Mouse (Mus musculus) hindbrain, embryonic 12.5 days (tissue): ENCODE measurements around the gene Nr6a1. TPM values are rescaled to one million over a fixed set of nuclear protein-coding genes. Genes with fewer than 3 reads are reported as not detected.

Experiments used
- ATAC-seq: fragments of 200-750 bp; cut with Nextera tagmentation; 2 replicates; pipeline ENCODE4 v1.8.0; 2017; ENCODE audit warnings: moderate TSS enrichment; ENCODE audit not compliant: low FRiP score
- H3K27ac ChIP-seq: fragments of 300-500 bp; sonication (generic); 2 replicates; pipeline ENCODE4 v1.5.1; 2016; ENCODE audit warnings: mild to moderate bottlenecking
- H3K27me3 ChIP-seq: fragments of 300-500 bp; sonication (generic); 2 replicates; pipeline ENCODE4 v1.6.1; 2016; ENCODE audit warnings: mild to moderate bottlenecking
- H3K36me3 ChIP-seq: fragments of 300-500 bp; sonication (generic); 2 replicates; pipeline ENCODE4 v1.6.1; 2016; ENCODE audit warnings: mild to moderate bottlenecking
- H3K4me1 ChIP-seq: fragments of 300-500 bp; sonication (generic); 2 replicates; pipeline ENCODE4 v1.6.1; 2016
- H3K4me2 ChIP-seq: fragments of 300-500 bp; sonication (generic); replicated peaks from 2 replicates; pipeline ENCODE4 v1.6.1; 2016; ENCODE audit warnings: mild to moderate bottlenecking
- H3K4me3 ChIP-seq: fragments of 300-500 bp; sonication (generic); 2 replicates; pipeline ENCODE4 v1.5.1; 2016; ENCODE audit warnings: mild to moderate bottlenecking
- H3K9ac ChIP-seq: fragments of 300-500 bp; sonication (generic); 2 replicates; pipeline ENCODE4 v1.6.1; 2016; ENCODE audit warnings: mild to moderate bottlenecking, moderate library complexity
- H3K9me3 ChIP-seq: fragments of 300-500 bp; sonication (generic); replicated peaks from 2 replicates; pipeline ENCODE4 v1.6.1; 2016; ENCODE audit warnings: mild to moderate bottlenecking
- WGBS: fragments of 180-500 bp; shearing (Covaris S2); methylation state at CpG from one replicate; pipeline ENCODE4 v1.1.7; 2016; 5-methylcytosine and 5-hydroxymethylcytosine counted together
- polyA plus RNA-seq: library from polyadenylated mRNA; unstranded; fragments of >200 nt; fragmentation: Nextera tagmentation; extraction: Ambion mirVana; gene quantifications from 2 replicates; pipeline ENCODE4 v1.2.1, GENCODE M21; 2016

The Nr6a1 gene
- polyA plus RNA-seq, 1 experiment from 2014 or later: 3.8 TPM

DNA sequence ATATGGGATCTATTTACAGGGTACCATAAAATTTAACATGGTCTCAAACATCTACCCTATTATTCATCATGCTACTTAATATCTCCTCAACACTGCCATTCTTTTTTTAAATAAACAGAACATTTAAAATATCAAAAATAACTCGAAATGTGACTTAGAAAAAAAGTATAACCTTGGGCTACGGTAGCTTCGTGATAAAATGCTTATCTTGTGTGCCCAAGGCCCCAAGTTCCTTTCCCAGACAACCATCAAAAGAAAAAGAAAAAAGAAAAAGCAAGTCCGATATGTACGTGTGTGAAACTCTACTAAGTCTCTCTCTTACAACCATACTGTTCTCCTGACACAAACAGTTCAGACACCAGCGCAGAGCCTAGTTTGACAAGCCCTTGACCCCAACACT is 92.0 kb downstream of the Nr6a1 start:
- H3K36me3 ChIP-seq: peaks cover 13% of the 10 kb centered on the region
- H3K27ac ChIP-seq: no peak overlapping the region
- ATAC-seq: no peak
- no peaks in the 10 kb centered on the region for H3K27me3 ChIP-seq
- no peak overlapping the region for H3K9ac ChIP-seq
- no peaks in the 10 kb centered on the region for H3K4me1 ChIP-seq
- no peaks in the 10 kb centered on the region for H3K9me3 ChIP-seq
- no peak overlapping the region for H3K4me2 ChIP-seq
- no peak overlapping the region for H3K4me3 ChIP-seq
- 96% methylated on average over 6 of the region's 6 CpGs for WGBS

DNA sequence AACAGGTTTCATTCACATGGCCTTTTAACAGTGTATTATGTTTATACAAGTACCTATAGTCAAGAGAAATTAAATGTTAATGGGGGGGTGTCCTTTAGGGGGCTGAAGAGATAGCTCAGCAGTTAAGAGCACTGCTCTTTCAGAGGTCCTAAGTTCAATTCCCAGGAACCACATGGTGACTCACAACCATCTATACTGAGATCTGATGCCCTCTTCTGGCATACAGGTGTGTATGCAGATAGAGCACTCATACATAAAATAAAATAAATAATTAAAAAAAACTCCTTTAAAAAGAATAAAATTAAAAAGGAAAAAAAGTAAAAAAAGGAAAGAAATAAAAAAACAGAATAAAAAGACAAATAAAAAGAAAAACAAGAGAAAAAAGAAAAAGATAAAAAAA is 95.5 kb downstream of the Nr6a1 start:
- no peak overlapping the region for H3K4me2 ChIP-seq
- H3K4me3 ChIP-seq: no peak overlapping the region
- no peaks in the 10 kb centered on the region for H3K27me3 ChIP-seq
- ATAC-seq: no peak
- H3K27ac ChIP-seq: no peak overlapping the region
- no peaks in the 10 kb centered on the region for H3K9me3 ChIP-seq
- peaks cover 13% of the 10 kb centered on the region for H3K36me3 ChIP-seq
- H3K4me1 ChIP-seq: peaks cover 3% of the 10 kb centered on the region
- H3K9ac ChIP-seq: no peak overlapping the region

DNA sequence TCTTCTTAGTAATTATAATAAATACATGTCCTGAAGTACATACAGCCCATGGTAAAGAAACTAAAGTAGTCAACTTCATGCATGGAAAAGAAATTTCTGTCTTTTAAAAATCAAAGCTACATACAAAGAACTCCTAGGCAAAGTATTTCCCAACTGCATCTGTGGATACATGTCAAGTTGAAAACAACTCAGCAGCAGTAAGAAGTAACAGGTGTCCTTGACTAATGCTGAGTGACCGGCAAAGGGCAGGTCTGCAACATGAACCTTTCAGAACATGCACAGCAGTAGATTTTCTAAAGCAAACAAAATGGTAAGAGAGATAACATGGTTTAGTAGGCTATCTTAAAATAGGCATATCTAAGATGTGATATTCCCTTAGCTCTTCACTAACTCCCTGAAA is 98.0 kb downstream of the Nr6a1 start:
- peaks cover 10% of the 10 kb centered on the region for H3K36me3 ChIP-seq
- no peaks in the 10 kb centered on the region for H3K27me3 ChIP-seq
- H3K27ac ChIP-seq: no peak overlapping the region
- no peak overlapping the region for H3K9ac ChIP-seq
- H3K4me1 ChIP-seq: peaks cover 8% of the 10 kb centered on the region
- no peak overlapping the region for H3K4me3 ChIP-seq
- H3K4me2 ChIP-seq: no peak overlapping the region
- WGBS: 70% methylated on average over 1 of the region's 1 CpGs
- no peaks in the 10 kb centered on the region for H3K9me3 ChIP-seq
- ATAC-seq: no peak

DNA sequence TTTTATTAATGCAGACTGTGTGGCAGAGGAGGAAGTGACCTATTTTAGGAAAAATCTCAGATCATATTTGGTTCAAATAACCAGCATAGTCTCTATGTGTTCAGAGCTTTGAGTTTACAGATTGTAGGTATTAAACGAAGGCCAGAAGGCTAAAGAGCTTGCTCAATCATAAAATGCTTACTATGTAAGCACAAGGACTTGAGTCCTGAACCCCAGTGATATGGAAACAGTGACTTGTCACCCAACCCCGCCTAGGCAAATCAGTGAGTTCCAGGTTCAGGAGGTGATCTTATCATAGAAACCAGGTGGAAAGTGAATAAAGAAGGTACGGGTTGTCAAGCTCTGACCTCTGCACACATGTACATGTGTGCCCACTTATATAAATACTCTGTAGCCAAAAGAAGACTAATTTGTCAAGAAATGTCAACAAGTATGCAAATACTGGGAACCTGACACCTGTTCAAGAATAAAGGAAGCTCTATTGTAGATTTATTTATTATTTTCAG is 99.6 kb downstream of the Nr6a1 start:
- H3K27me3 ChIP-seq: no peaks in the 10 kb centered on the region
- H3K9me3 ChIP-seq: no peaks in the 10 kb centered on the region
- no peak overlapping the region for H3K4me2 ChIP-seq
- no peak overlapping the region for H3K27ac ChIP-seq
- peaks cover 9% of the 10 kb centered on the region for H3K36me3 ChIP-seq
- H3K4me3 ChIP-seq: no peak overlapping the region
- peaks cover 9% of the 10 kb centered on the region for H3K4me1 ChIP-seq
- 85% methylated on average over 3 of the region's 3 CpGs for WGBS
- no peak for ATAC-seq
- no peak overlapping the region for H3K9ac ChIP-seq

DNA sequence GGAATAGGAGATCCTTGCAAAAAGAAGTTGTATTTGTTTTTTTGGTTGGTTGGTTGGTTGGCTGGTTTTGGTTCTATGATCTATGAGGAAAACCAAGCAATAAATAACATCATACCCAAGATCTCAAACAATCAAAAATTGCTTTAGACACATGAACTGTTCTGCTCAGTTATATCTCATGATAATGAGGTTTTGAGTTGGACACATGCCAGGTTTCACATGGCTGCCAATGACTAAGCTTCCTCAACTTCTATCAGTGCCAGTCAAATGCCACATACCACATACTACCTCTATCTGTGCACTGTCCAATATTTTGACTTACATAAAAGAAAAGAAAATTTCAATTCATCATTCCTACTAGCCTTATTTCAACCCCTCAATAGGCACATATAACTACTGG is 101.3 kb downstream of the Nr6a1 start:
- Histone ChIP-seq H3K9me3 (no peaks in the 10 kb centered on the region), H3K36me3 (peaks cover 5% of the 10 kb centered on the region), H3K27me3 (no peaks in the 10 kb centered on the region), H3K27ac (peak overlapping the region; percentile 23; the same call in 1 of the 2 replicates), H3K4me3 (no peak overlapping the region), H3K4me2 (peak overlapping the region; percentile 36), H3K4me1 (peaks cover 12% of the 10 kb centered on the region), H3K9ac (no peak overlapping the region)
- ATAC-seq: no peak

DNA sequence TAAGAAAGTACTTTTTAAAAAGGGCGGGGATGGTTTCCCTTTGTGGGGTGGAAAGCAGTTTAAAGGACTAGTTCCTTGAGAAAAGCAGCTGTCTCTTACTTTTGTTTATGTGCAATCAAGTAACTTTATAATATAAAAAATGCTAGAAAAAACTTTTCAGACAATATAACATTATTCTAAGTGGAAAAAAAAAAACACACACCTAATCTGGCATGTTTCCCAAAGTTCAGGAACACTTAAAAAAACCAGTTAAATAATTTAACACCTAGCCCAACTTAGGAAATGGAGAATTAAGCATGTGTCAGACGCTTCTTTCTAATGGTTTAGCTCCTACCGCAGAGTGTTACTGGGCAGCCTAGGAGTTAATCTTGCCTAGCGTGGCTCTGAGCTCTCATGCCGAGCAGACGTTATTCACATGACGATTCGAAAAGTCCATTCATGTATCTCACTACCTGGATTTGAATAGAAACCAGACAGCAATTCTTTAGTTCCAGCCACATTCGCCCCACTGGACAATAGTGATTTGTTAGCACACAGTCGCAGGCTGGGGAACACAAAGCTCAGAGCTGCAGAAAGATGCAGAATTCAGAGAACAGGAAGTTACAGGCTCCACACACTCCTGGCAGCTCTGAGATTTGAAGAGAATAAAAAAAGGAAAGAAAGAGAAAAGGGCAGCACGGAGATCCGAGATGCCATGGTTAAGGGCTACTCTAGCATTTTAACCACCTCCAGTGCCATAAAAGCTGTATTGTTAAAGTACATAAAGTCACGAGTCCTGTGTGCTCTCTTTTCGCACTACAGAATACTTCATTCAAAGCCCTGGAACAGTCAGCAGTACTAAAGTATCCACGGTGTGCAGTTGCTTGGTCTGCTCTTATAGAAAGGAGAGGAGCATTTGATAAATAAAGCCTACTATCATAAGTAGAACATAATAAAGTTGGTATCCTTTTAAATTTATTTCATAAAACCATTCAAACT is 102.4 kb downstream of the Nr6a1 start:
- H3K27me3 ChIP-seq: no peaks in the 10 kb centered on the region
- H3K36me3 ChIP-seq: no peaks in the 10 kb centered on the region
- WGBS: 4% methylated on average over 15 of the region's 15 CpGs
- H3K4me1 ChIP-seq: peaks cover 12% of the 10 kb centered on the region
- H3K9ac ChIP-seq: peak overlapping the region; percentile 68
- H3K27ac ChIP-seq: peak overlapping the region; percentile 88
- peak overlapping the region; percentile 52 for H3K4me2 ChIP-seq
- H3K9me3 ChIP-seq: no peaks in the 10 kb centered on the region
- peak overlapping the region; percentile 48 for H3K4me3 ChIP-seq
- peak; percentile 60 for ATAC-seq

DNA sequence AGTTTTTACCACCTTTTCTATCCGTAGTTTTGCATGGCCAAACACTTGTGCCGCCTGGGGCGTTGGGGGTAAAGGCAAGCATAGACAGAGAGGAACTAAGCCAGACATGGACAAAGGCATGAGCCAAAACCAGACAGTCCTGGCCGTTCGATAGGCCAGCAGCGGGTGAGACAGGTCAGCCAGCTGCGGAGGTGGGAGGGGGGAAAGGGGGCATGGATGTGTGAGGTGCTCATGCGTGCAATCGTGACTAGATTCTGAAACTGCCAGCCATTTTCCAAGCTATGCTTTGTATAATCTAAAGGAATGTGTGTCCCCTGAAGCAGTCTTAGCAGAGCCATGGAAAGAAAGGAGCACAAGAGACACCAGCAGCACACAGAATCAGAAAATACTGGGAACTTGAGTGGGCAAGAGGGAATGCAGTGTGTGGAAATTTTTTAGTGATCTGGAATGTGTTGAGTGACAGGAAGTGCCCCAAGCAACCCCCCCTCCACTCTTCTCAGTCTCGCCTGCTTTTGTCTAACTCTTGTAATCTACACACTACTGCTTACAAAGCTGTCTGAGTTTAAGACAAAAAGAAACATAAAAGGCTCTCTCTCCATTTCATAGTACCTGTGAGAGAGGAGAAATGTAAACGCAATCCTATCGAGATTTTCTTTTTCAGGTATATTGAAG is 103.4 kb downstream of the Nr6a1 start:
- H3K4me2 ChIP-seq: peak overlapping the region; percentile 52
- H3K36me3 ChIP-seq: no peaks in the 10 kb centered on the region
- no peaks in the 10 kb centered on the region for H3K27me3 ChIP-seq
- peaks cover 12% of the 10 kb centered on the region for H3K4me1 ChIP-seq
- peak overlapping the region; percentile 96 for H3K27ac ChIP-seq
- peak overlapping the region; percentile 64 for H3K9ac ChIP-seq
- H3K4me3 ChIP-seq: peak overlapping the region; percentile 50
- peak; percentile 88 for ATAC-seq
- no peaks in the 10 kb centered on the region for H3K9me3 ChIP-seq
- 3% methylated on average over 12 of the region's 12 CpGs for WGBS

DNA sequence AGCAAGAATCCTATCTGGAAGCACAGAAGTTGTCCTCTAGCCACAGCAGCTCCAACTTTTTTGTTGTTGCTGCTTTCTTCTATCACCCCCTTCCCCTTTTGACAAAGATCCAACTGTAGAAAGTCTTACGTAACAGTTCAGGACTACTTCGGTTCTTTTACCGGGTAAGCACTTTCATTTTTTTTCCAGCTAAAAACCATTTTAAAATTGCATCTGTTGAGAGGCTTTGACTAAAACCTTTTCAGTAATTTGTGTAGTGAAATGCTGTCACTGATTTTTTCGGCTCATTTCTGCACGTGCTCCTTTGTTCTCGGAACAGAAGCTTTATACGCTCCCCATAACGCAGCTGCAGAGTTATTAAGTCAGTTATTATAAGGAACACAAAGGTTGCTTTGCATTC is 104.1 kb downstream of the Nr6a1 start:
- Histone ChIP-seq H3K27ac (peak overlapping the region; percentile 96), H3K4me3 (peak overlapping the region; percentile 50), H3K9me3 (no peaks in the 10 kb centered on the region), H3K4me1 (peaks cover 12% of the 10 kb centered on the region), H3K4me2 (peak overlapping the region; percentile 52), H3K9ac (peak overlapping the region; percentile 64), H3K36me3 (no peaks in the 10 kb centered on the region), H3K27me3 (no peaks in the 10 kb centered on the region)
- 12% methylated on average over 8 of the region's 8 CpGs for WGBS
- peak; percentile 43; the same call in 1 of the 2 replicates for ATAC-seq

DNA sequence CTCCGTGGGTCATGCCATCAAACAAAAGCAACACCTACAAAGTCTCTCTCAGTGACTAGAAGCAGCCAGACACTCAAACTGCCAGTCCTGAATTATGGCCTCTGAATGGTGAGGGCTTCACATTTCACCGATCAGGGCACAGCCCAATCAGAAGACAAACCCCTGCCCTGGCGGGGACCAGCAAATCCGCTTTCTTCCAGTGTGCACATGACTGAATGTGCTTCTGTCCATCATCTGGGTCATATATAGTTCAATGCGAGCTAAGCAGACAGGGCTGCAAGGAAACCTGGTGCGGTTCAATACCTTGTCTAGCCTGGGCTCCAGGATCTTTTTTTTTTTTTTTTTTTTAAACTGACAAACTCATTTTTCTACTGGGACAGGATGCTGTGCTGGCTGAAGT is 104.5 kb downstream of the Nr6a1 start:
- Histone ChIP-seq H3K4me1 (peaks cover 11% of the 10 kb centered on the region), H3K9me3 (no peaks in the 10 kb centered on the region), H3K9ac (peak overlapping the region; percentile 64), H3K36me3 (no peaks in the 10 kb centered on the region), H3K4me2 (peak overlapping the region; percentile 52), H3K27me3 (no peaks in the 10 kb centered on the region), H3K27ac (peak overlapping the region; percentile 96), H3K4me3 (peak overlapping the region; percentile 50)
- peak; percentile 88 for ATAC-seq
- 5% methylated on average over 6 of the region's 6 CpGs for WGBS

DNA sequence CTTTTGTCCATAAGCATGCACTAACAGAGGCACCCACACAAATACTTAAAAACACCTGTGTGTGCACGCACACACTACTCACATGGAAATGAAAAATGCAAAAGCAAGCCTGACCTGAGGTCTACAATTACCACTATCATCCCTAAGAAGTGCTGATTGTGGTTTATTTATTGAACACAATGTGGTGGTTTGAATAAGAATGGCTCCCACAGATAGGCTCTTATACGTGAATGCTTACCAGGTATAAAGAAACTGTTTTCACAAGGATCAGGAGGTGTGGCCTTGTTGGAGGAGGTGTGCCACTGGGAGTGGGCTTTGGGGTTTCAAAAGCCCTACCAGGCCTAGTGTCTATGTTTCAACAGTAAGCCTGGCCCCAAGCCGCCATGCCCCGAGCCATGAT is 110.0 kb downstream of the Nr6a1 start:
- WGBS: 67% methylated on average over 4 of the region's 4 CpGs
- no peak for ATAC-seq
- no peaks in the 10 kb centered on the region for H3K9me3 ChIP-seq
- H3K27me3 ChIP-seq: no peaks in the 10 kb centered on the region
- no peak overlapping the region for H3K4me2 ChIP-seq
- H3K4me1 ChIP-seq: no peaks in the 10 kb centered on the region
- H3K36me3 ChIP-seq: no peaks in the 10 kb centered on the region
- H3K4me3 ChIP-seq: no peak overlapping the region
- H3K27ac ChIP-seq: no peak overlapping the region
- no peak overlapping the region for H3K9ac ChIP-seq

DNA sequence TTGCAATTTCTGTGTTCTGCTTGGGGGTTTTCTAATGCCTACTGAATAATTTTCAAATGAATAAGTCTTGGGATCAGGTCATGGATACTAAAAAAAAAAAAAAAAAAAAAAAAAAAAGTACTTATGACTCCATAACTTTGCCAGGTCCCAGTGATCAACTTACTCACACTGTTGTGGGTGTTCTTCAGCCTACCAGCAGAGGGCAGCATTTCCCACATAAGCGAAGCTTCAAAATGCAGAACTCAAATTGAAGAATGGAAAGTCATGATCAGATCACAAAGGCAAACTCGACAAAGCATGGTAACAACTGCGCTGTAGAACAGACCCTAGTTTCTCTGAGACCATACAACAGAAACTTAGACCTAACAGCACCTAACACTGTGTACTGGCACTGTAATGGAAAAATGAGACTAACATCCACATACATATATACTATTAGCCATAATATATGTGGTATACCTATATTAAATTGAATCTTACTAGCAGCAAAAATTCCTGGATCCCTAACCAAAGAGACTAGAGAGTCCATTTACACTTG is 130.3 kb downstream of the Nr6a1 start:
- Histone ChIP-seq H3K27ac (no peak overlapping the region), H3K4me1 (no peaks in the 10 kb centered on the region), H3K9me3 (no peaks in the 10 kb centered on the region), H3K27me3 (no peaks in the 10 kb centered on the region), H3K4me2 (no peak overlapping the region), H3K36me3 (no peaks in the 10 kb centered on the region), H3K4me3 (no peak overlapping the region), H3K9ac (no peak overlapping the region)
- ATAC-seq: peak; percentile 48; the same call in 1 of the 2 replicates
- WGBS: 11% methylated on average over 3 of the region's 3 CpGs

DNA sequence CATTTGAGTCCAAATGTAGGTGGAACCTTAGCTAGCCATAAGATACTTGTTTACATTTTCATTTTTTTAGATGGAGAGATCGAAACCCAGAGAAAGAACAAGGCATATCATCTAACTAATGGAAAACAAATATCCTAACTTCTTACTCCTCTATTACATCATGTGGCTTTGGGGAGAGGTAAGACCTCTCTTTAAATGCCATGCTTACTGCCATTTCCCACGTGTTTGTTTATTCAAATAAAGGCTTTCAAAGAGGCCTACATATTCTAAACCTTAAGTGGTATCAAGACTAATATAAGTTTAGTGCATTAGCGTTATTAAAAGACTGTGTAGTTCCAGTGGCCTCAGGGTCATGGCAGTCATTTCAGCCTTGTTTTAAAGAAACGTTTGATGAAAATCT is 140.2 kb downstream of the Nr6a1 start:
- ATAC-seq: no peak
- H3K4me2 ChIP-seq: no peak overlapping the region
- WGBS: 55% methylated on average over 4 of the region's 4 CpGs
- no peak overlapping the region for H3K4me3 ChIP-seq
- H3K4me1 ChIP-seq: peaks cover 10% of the 10 kb centered on the region
- H3K27ac ChIP-seq: no peak overlapping the region
- no peaks in the 10 kb centered on the region for H3K36me3 ChIP-seq
- no peaks in the 10 kb centered on the region for H3K9me3 ChIP-seq
- H3K9ac ChIP-seq: no peak overlapping the region
- no peaks in the 10 kb centered on the region for H3K27me3 ChIP-seq
